17 mouse cellular contexts compared by ENCODE assay signal in genomic region chr14:74047695-74048280, GRCm38 (mm10).
DNase-seq lines count a peak whose midpoint lies in the region; ATAC-seq and TF ChIP-seq lines count a peak whose summit lies in the region.
"Had no signal": no experiment of that assay in that cellular context is flagged by ENCODE, and none has a peak within 500 bp of the region (broad histone marks: within the 10 kb centered on the region; RNA-seq: fewer than 3 reads in every experiment).

No protein-coding gene starts in this region.

- ATAC-seq in hindbrain, embryonic 13.5 days (ENCODE audit: low FRiP score), result peak; percentile 72
- peak; percentile 60 for ATAC-seq in forebrain, embryonic 15.5 days (replicated peaks)
- ATAC-seq in hindbrain, postnatal 0 days, result peak; percentile 58; the same call in 1 of the 2 replicates
- ATAC-seq in neural tube, embryonic 15.5 days (ENCODE audit: low FRiP score), result peak; percentile 77

- H3K9me3 ChIP-seq in hindbrain, embryonic 13.5 days, result no peaks in the 10 kb centered on the region
- H3K9me3 ChIP-seq in hindbrain, embryonic 10.5 days, result no peaks in the 10 kb centered on the region
- H3K9me3 ChIP-seq in forebrain, embryonic 15.5 days, result no peaks in the 10 kb centered on the region
- no peaks in the 10 kb centered on the region for H3K9me3 ChIP-seq in hindbrain, postnatal 0 days (ENCODE audit: low read length)
- H3K9me3 ChIP-seq in neural tube, embryonic 15.5 days (replicated peaks), result no peaks in the 10 kb centered on the region
- H3K9me3 ChIP-seq: embryonic facial prominence, embryonic 12.5 days; limb, embryonic 13.5 days; lung, embryonic 15.5 days; stomach, embryonic 15.5 days had no signal

- DNase-seq in hindbrain, embryonic 10.5 days (ENCODE audit: low spot score), result no peak
- no peak for DNase-seq in hindbrain, postnatal 0 days (ENCODE audit: low spot score)
- DNase-seq in right cerebral cortex, postnatal 36 days (ENCODE audit: low spot score in 2 of 2), result no peak
- DNase-seq in adrenal gland, postnatal 25 days, result no peak
- DNase-seq: cerebellum, adult 9-10 months; lung, postnatal 4 days; right cerebral cortex, postnatal 14 days; thymus, adult 18-20 months; thymus, postnatal 4 days had no signal

- H3K27ac ChIP-seq in hindbrain, embryonic 13.5 days, result peak overlapping the region; percentile 81
- no peak overlapping the region for H3K27ac ChIP-seq in hindbrain, embryonic 10.5 days
- H3K27ac ChIP-seq in forebrain, embryonic 15.5 days (replicated peaks), result peak overlapping the region; percentile 35
- H3K27ac ChIP-seq in hindbrain, postnatal 0 days, result no peak overlapping the region
- H3K27ac ChIP-seq in neural tube, embryonic 15.5 days (replicated peaks), result peak overlapping the region; percentile 72
- H3K27ac ChIP-seq: embryonic facial prominence, embryonic 12.5 days; limb, embryonic 13.5 days; liver, embryonic 14.5 days; lung, embryonic 15.5 days; stomach, embryonic 15.5 days had no signal

- H3K4me1 ChIP-seq in hindbrain, embryonic 13.5 days (replicated peaks), result peaks cover 10% of the 10 kb centered on the region; the same call in 1 of the 2 replicates
- peaks cover 6% of the 10 kb centered on the region; the same call in 1 of the 2 replicates for H3K4me1 ChIP-seq in hindbrain, embryonic 10.5 days (replicated peaks)
- H3K4me1 ChIP-seq in forebrain, embryonic 15.5 days, result no peaks in the 10 kb centered on the region
- no peaks in the 10 kb centered on the region for H3K4me1 ChIP-seq in hindbrain, postnatal 0 days (ENCODE audit: insufficient read depth, low read length)
- peaks cover 6% of the 10 kb centered on the region; the same call in 1 of the 2 replicates for H3K4me1 ChIP-seq in neural tube, embryonic 15.5 days
- H3K4me1 ChIP-seq: embryonic facial prominence, embryonic 12.5 days; lung, embryonic 15.5 days; stomach, embryonic 15.5 days had no signal

- no peaks in the 10 kb centered on the region for H3K36me3 ChIP-seq in hindbrain, embryonic 13.5 days
- H3K36me3 ChIP-seq in hindbrain, embryonic 10.5 days, result no peaks in the 10 kb centered on the region
- no peaks in the 10 kb centered on the region for H3K36me3 ChIP-seq in forebrain, embryonic 15.5 days
- H3K36me3 ChIP-seq in hindbrain, postnatal 0 days (ENCODE audit: insufficient read depth, low read length), result no peaks in the 10 kb centered on the region
- H3K36me3 ChIP-seq in neural tube, embryonic 15.5 days, result no peaks in the 10 kb centered on the region
- H3K36me3 ChIP-seq: embryonic facial prominence, embryonic 12.5 days; limb, embryonic 13.5 days; lung, embryonic 15.5 days; stomach, embryonic 15.5 days had no signal

- TF ChIP-seq CTCF in hindbrain, postnatal 0 days (IDR thresholded peaks at IDR 0.05; ENCODE audit: low read depth), result no peak

- no peak overlapping the region for H3K4me2 ChIP-seq in hindbrain, embryonic 13.5 days
- no peak overlapping the region for H3K4me2 ChIP-seq in forebrain, embryonic 15.5 days (replicated peaks)
- H3K4me2 ChIP-seq in hindbrain, postnatal 0 days (ENCODE audit: low read depth, low read length), result no peak overlapping the region
- peak overlapping the region; percentile 22 for H3K4me2 ChIP-seq in neural tube, embryonic 15.5 days
- H3K4me2 ChIP-seq: embryonic facial prominence, embryonic 12.5 days; limb, embryonic 13.5 days; lung, embryonic 15.5 days; stomach, embryonic 15.5 days had no signal

- H3K9ac ChIP-seq in hindbrain, embryonic 13.5 days, result no peak overlapping the region
- no peak overlapping the region for H3K9ac ChIP-seq in forebrain, embryonic 15.5 days (replicated peaks)
- H3K9ac ChIP-seq in hindbrain, postnatal 0 days (replicated peaks; ENCODE audit: low read length), result no peak overlapping the region
- no peak overlapping the region for H3K9ac ChIP-seq in neural tube, embryonic 15.5 days (replicated peaks)
- H3K9ac ChIP-seq: embryonic facial prominence, embryonic 12.5 days; limb, embryonic 13.5 days; liver, embryonic 14.5 days; lung, embryonic 15.5 days; stomach, embryonic 15.5 days had no signal

- 79% methylated on average over 6 of the region's 6 CpGs for WGBS in hindbrain, embryonic 13.5 days
- 80% methylated on average over 6 of the region's 6 CpGs for WGBS in hindbrain, embryonic 10.5 days
- 85% methylated on average over 6 of the region's 6 CpGs for WGBS in forebrain, embryonic 15.5 days
- 73% methylated on average over 6 of the region's 6 CpGs for WGBS in hindbrain, postnatal 0 days
- 51% methylated on average over 6 of the region's 6 CpGs for WGBS in neural tube, embryonic 15.5 days

- no peaks in the 10 kb centered on the region for H3K27me3 ChIP-seq in hindbrain, embryonic 13.5 days
- no peaks in the 10 kb centered on the region for H3K27me3 ChIP-seq in hindbrain, embryonic 10.5 days (ENCODE audit: insufficient read depth, poor library complexity, severe bottlenecking)
- H3K27me3 ChIP-seq in forebrain, embryonic 15.5 days, result no peaks in the 10 kb centered on the region
- no peaks in the 10 kb centered on the region for H3K27me3 ChIP-seq in hindbrain, postnatal 0 days (ENCODE audit: insufficient read depth, low read length)
- H3K27me3 ChIP-seq in neural tube, embryonic 15.5 days (replicated peaks), result no peaks in the 10 kb centered on the region
- H3K27me3 ChIP-seq: embryonic facial prominence, embryonic 12.5 days; limb, embryonic 13.5 days; lung, embryonic 15.5 days; stomach, embryonic 15.5 days had no signal

- H3K4me3 ChIP-seq in hindbrain, embryonic 13.5 days, result no peak overlapping the region
- no peak overlapping the region for H3K4me3 ChIP-seq in hindbrain, embryonic 10.5 days
- H3K4me3 ChIP-seq in forebrain, embryonic 15.5 days, result no peak overlapping the region
- H3K4me3 ChIP-seq in hindbrain, postnatal 0 days (ENCODE audit: low read length), result no peak overlapping the region
- no peak overlapping the region for H3K4me3 ChIP-seq in neural tube, embryonic 15.5 days (replicated peaks)
- H3K4me3 ChIP-seq: embryonic facial prominence, embryonic 12.5 days; limb, embryonic 13.5 days; lung, embryonic 15.5 days; stomach, embryonic 15.5 days had no signal

Comparison
In these comparisons a context has a peak if more than half of its experiments do, and no peak if none do; other contexts are left out.
1. H3K27ac ChIP-seq: peak in hindbrain, embryonic 13.5 days (single experiment), forebrain, embryonic 15.5 days (single experiment) and neural tube, embryonic 15.5 days (single experiment); none in hindbrain, embryonic 10.5 days (single experiment) and hindbrain, postnatal 0 days (single experiment).
2. Peak in every context shown above with its lines, with median percentiles within 50 percentile points of each other: ATAC-seq.